Mouse (Mus musculus): ENCODE results near the gene Slc22a2.

Gene Slc22a2

DNA sequence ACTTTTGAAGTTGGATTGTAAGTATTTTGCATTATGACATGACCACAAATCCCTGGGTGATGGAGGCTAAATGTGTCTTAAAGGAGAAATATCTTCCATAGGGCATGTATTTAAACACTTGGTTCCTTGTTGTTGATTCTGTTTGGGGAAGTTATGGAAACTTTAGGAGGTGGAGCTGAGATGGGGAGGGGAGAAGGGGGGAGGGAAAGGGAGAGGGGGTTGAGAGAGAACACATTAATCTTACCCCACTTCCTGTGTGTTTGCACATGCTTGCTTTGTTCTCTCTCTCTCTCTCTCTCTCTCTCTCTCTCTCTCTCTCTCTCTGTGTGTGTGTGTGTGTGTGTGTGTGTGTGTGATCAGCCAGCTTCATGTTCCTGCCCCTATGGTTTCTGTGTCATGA, 93.2 kb downstream of the Slc22a2 start:
- no peak for DNase-seq (ENCODE audit: extremely low read depth, low read depth)
